Comparison of ENCODE assay signal across 9 mouse cellular contexts in genomic region chr9:23254237-23255214, GRCm38 (mm10). TPM values are rescaled to one million over a fixed set of nuclear protein-coding genes. Genes with fewer than 3 reads are reported as not detected.
DNase-seq lines count a peak whose midpoint lies in the region; ATAC-seq and TF ChIP-seq lines count a peak whose summit lies in the region.
"Had no signal": no experiment of that assay in that cellular context is flagged by ENCODE, and none has a peak within 500 bp of the region (broad histone marks: within the 10 kb centered on the region; RNA-seq: fewer than 3 reads in every experiment).

No protein-coding gene starts in this region.

- DNase-seq in cerebellum, postnatal 14 days: peak; percentile 33 to 55
- no peak for DNase-seq in cerebellum, adult 18-20 months
- peak; percentile 49 for DNase-seq in right cerebral cortex, adult 18-20 months
- no peak for DNase-seq in right cerebral cortex, postnatal 36 days (ENCODE audit: low spot score in 2 of 2)
- no peak for DNase-seq in limb, embryonic 10.5 days (ENCODE audit: low spot score)
- DNase-seq in stomach, postnatal 0 days (ENCODE audit: low spot score): no peak
- no peak for DNase-seq in urinary bladder, postnatal 4 days (ENCODE audit: low spot score in 2 of 2)
- no peak for DNase-seq in embryo, embryonic 10.5 days (ENCODE audit: low spot score)
- DNase-seq: kidney, adult 18-20 months had no signal

- WGBS in limb, embryonic 10.5 days: 52% methylated on average over 37 of the region's 37 CpGs
- 44% methylated on average over 37 of the region's 37 CpGs for WGBS in stomach, postnatal 0 days

- no peak for TF ChIP-seq CTCF in stomach, postnatal 0 days (IDR thresholded peaks at IDR 0.05; ENCODE audit: low read depth)

- H3K27me3 ChIP-seq in limb, embryonic 10.5 days (ENCODE audit: low read depth, poor library complexity, severe bottlenecking): peaks cover 40% of the 10 kb centered on the region; the same call in 1 of the 2 replicates
- no peaks in the 10 kb centered on the region for H3K27me3 ChIP-seq in stomach, postnatal 0 days (ENCODE audit: control insufficient read depth, insufficient read depth, low read length)

- H3K27ac ChIP-seq in limb, embryonic 10.5 days: no peak overlapping the region
- no peak overlapping the region for H3K27ac ChIP-seq in stomach, postnatal 0 days (replicated peaks)

- H3K4me1 ChIP-seq in limb, embryonic 10.5 days: peaks cover 22% of the 10 kb centered on the region; the same call in 1 of the 2 replicates
- H3K4me1 ChIP-seq in stomach, postnatal 0 days (replicated peaks; ENCODE audit: control insufficient read depth, insufficient read depth): no peaks in the 10 kb centered on the region; the same call in 1 of the 2 replicates

- no peak overlapping the region for H3K9ac ChIP-seq in stomach, postnatal 0 days (ENCODE audit: low read length)

- H3K4me2 ChIP-seq in stomach, postnatal 0 days (replicated peaks; ENCODE audit: low read depth): peak overlapping the region; percentile 40

- H3K9me3 ChIP-seq in limb, embryonic 10.5 days (replicated peaks): no peaks in the 10 kb centered on the region
- no peaks in the 10 kb centered on the region for H3K9me3 ChIP-seq in stomach, postnatal 0 days (ENCODE audit: control insufficient read depth, low read length)

- ATAC-seq in stomach, postnatal 0 days (ENCODE audit: low FRiP score, low TSS enrichment): no peak

- TF ChIP-seq EP300 in stomach, postnatal 0 days (optimal IDR thresholded peaks at IDR 0.05): no peak

- H3K36me3 ChIP-seq in limb, embryonic 10.5 days: no peaks in the 10 kb centered on the region
- no peaks in the 10 kb centered on the region for H3K36me3 ChIP-seq in stomach, postnatal 0 days (ENCODE audit: control insufficient read depth, insufficient read depth, low read length)

- peak overlapping the region; percentile 9; the same call in 1 of the 2 replicates for H3K4me3 ChIP-seq in limb, embryonic 10.5 days
- no peak overlapping the region for H3K4me3 ChIP-seq in stomach, postnatal 0 days (ENCODE audit: low read depth, low read length)

RNA-seq across cellular contexts. Expression of gene Bmper, which starts 31.6 kb away (rescaled TPM):
- 0.55 and 2.7 TPM in 2 replicates for polyA plus RNA-seq in limb, embryonic 10.5 days (2016; fragmentation: Nextera tagmentation; extraction: Ambion mirVana)
- polyA plus RNA-seq in stomach, postnatal 0 days (2015; fragmentation: Nextera tagmentation; extraction: Ambion mirVana): 2.8 and 4.0 TPM in 2 replicates

Comparison
In these comparisons a context has a peak if more than half of its experiments do, and no peak if none do; other contexts are left out.
1. DNase-seq: peak in cerebellum, postnatal 14 days (2 of 2) and right cerebral cortex, adult 18-20 months (single experiment); none in cerebellum, adult 18-20 months (0 of 2), right cerebral cortex, postnatal 36 days (0 of 2), limb, embryonic 10.5 days (single experiment), stomach, postnatal 0 days (single experiment), urinary bladder, postnatal 4 days (0 of 2) and embryo, embryonic 10.5 days (single experiment).